Mouse (Mus musculus): ENCODE measurements around the gene Acoxl. TPM values are rescaled to one million over a fixed set of nuclear protein-coding genes. Genes with fewer than 3 reads are reported as not detected.

Gene Acoxl
- polyA plus RNA-seq, 1 experiment from 2014 or later, result not detected

GRCm38 (mm10) chr2:127906973-127907678 lies 68.5 kb downstream of the Acoxl start:
- Histone ChIP-seq H3K4me3 (no peak overlapping the region), H3K9ac (no peak overlapping the region), H3K27ac (no peak overlapping the region), H3K4me1 (peaks cover 9% of the 10 kb centered on the region), H3K27me3 (no peaks in the 10 kb centered on the region), H3K4me2 (no peak overlapping the region), H3K9me3 (replicated peaks) (no peaks in the 10 kb centered on the region), H3K36me3 (ENCODE audit: poor library complexity, severe bottlenecking) (no peaks in the 10 kb centered on the region)
- 46% methylated on average over 6 of the region's 6 CpGs for WGBS
- ATAC-seq, result no peak

- Histone ChIP-seq H3K4me1 (peaks cover 9% of the 10 kb centered on the region), H3K4me2 (no peak overlapping the region), H3K27ac (no peak overlapping the region), H3K36me3 (ENCODE audit: poor library complexity, severe bottlenecking) (no peaks in the 10 kb centered on the region), H3K9ac (no peak overlapping the region), H3K4me3 (no peak overlapping the region), H3K9me3 (replicated peaks) (no peaks in the 10 kb centered on the region), H3K27me3 (no peaks in the 10 kb centered on the region)
- 5% methylated on average over 1 of the region's 1 CpGs for WGBS
- ATAC-seq, result no peak
These were observed 69.0 kb downstream of the Acoxl start for GRCm38 (mm10) chr2:127907679-127908042.

GRCm38 (mm10) chr2:127908881-127909280 lies 70.2 kb downstream of the Acoxl start:
- Histone ChIP-seq H3K27ac (no peak overlapping the region), H3K4me3 (no peak overlapping the region), H3K9ac (no peak overlapping the region), H3K27me3 (no peaks in the 10 kb centered on the region), H3K9me3 (replicated peaks) (no peaks in the 10 kb centered on the region), H3K4me1 (peaks cover 9% of the 10 kb centered on the region), H3K36me3 (ENCODE audit: poor library complexity, severe bottlenecking) (no peaks in the 10 kb centered on the region), H3K4me2 (no peak overlapping the region)
- no peak for ATAC-seq
- WGBS, result 57% methylated on average over 7 of the region's 7 CpGs

DNA sequence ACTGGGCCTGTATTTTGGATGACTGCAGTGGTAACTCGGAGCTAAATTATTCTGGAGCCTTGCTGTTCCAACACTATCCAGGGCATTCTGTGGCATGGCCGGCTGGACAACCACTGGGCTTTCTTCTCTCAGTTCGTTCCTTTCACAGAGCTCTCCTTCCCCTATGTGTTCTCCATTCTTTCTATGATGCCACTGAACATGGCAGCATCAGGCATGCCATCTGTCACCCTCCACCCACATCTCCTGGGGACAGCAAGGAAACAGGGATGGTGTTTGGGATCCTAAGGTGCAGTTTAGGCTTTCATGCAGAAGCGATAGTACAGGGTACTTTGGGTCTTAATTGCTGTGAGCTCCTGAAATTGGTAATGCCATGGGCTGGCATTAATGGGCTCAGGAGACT lies 71.1 kb downstream of the Acoxl start:
- Histone ChIP-seq H3K27me3 (no peaks in the 10 kb centered on the region), H3K36me3 (ENCODE audit: poor library complexity, severe bottlenecking) (no peaks in the 10 kb centered on the region), H3K4me3 (no peak overlapping the region), H3K27ac (no peak overlapping the region), H3K9ac (no peak overlapping the region), H3K4me1 (peaks cover 9% of the 10 kb centered on the region), H3K4me2 (no peak overlapping the region), H3K9me3 (replicated peaks) (no peaks in the 10 kb centered on the region)
- ATAC-seq, result no peak
- 82% methylated on average over 4 of the region's 4 CpGs for WGBS

DNA sequence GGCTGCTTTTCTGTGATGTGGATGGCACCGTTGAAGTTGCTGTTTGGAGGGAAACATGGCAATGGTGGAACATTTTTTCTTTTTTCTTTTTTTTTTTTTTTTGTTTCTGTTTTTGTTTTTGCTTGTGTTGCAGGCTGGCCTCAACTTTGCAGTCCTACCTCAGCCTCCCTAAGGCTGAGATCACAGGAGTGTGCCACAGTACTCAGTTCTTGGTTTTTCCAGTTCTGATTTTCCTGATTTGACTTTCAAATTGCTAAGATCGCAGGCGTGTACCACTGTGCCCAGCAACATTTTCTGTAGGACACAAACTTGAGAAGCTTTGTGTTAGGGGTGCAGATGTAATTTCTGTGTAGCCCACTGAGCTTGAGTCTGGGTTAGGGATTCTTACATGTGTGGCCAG lies 72.9 kb downstream of the Acoxl start:
- no peak overlapping the region for H3K27ac ChIP-seq
- 93% methylated on average over 3 of the region's 3 CpGs for WGBS
- no peaks in the 10 kb centered on the region for H3K9me3 ChIP-seq (replicated peaks)
- no peak for ATAC-seq
- no peaks in the 10 kb centered on the region for H3K36me3 ChIP-seq (ENCODE audit: poor library complexity, severe bottlenecking)
- no peaks in the 10 kb centered on the region for H3K27me3 ChIP-seq
- H3K4me1 ChIP-seq, result peaks cover 9% of the 10 kb centered on the region
- H3K4me2 ChIP-seq, result no peak overlapping the region
- no peak overlapping the region for H3K9ac ChIP-seq
- H3K4me3 ChIP-seq, result no peak overlapping the region

DNA sequence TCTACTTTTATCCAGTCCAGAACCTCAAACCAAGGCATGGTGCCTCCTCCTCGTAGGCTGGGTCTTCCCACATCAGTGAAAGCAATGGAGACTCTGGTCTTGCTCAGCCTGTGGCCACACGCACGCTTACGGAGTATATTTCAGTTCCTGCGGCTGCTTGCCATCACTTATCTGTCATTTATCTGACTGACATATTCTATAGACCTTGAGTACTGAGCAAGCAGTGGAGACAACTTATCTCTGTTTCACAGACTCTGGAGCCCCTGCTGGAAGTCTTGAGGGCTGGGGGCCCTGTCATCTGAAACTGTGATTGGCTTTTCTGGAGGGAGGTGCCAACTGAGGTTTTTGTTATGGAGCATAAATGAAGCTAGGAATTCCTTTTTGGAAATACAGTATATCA lies 75.4 kb downstream of the Acoxl start:
- H3K4me3 ChIP-seq, result no peak overlapping the region
- H3K4me2 ChIP-seq, result no peak overlapping the region
- no peaks in the 10 kb centered on the region for H3K36me3 ChIP-seq (ENCODE audit: poor library complexity, severe bottlenecking)
- no peak for ATAC-seq
- no peak overlapping the region for H3K9ac ChIP-seq
- no peaks in the 10 kb centered on the region for H3K9me3 ChIP-seq (replicated peaks)
- WGBS, result 84% methylated on average over 5 of the region's 5 CpGs
- no peak overlapping the region for H3K27ac ChIP-seq
- no peaks in the 10 kb centered on the region for H3K27me3 ChIP-seq
- H3K4me1 ChIP-seq, result no peaks in the 10 kb centered on the region

DNA sequence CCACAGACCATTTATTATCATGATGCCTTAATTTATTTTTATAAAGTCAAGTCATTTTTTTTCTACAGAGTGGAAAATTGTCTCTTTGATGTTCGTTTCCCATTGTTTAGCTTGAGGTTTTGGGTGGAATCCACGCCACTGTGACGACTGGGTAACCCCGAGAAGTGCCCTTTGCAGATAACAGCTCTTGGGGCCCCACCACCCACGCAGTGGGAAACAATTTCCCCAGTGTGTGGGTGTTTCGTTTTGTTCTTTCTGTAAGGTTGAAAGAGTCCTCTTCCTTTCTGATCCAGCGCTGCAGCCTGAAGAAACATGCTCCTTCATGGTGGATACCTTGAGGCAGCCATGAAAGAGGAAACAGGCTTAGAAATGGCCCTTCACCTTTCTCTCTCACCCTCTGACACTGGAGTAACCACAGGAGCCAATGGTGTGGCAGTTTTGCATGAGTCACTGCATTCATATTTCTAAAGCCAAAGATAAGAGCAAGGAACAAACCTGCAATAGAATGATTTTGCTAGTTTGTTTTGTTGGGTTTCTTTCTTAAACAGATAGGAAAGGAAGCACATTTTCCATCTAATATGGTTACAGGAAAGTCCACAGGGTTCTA lies 78.2 kb downstream of the Acoxl start:
- no peak overlapping the region for H3K27ac ChIP-seq
- H3K4me2 ChIP-seq, result no peak overlapping the region
- no peak overlapping the region for H3K9ac ChIP-seq
- H3K27me3 ChIP-seq, result no peaks in the 10 kb centered on the region
- no peak for ATAC-seq
- H3K36me3 ChIP-seq (ENCODE audit: poor library complexity, severe bottlenecking), result no peaks in the 10 kb centered on the region
- no peak overlapping the region for H3K4me3 ChIP-seq
- 80% methylated on average over 7 of the region's 7 CpGs for WGBS
- H3K4me1 ChIP-seq, result no peaks in the 10 kb centered on the region
- H3K9me3 ChIP-seq (replicated peaks), result no peaks in the 10 kb centered on the region

GRCm38 (mm10) chr2:127919740-127920139 lies 81.1 kb downstream of the Acoxl start:
- Histone ChIP-seq H3K9ac (no peak overlapping the region), H3K9me3 (replicated peaks) (no peaks in the 10 kb centered on the region), H3K4me1 (no peaks in the 10 kb centered on the region), H3K36me3 (ENCODE audit: poor library complexity, severe bottlenecking) (no peaks in the 10 kb centered on the region), H3K4me2 (no peak overlapping the region), H3K27ac (no peak overlapping the region), H3K27me3 (no peaks in the 10 kb centered on the region), H3K4me3 (no peak overlapping the region)
- no peak for ATAC-seq
- 93% methylated on average over 1 of the region's 1 CpGs for WGBS

DNA sequence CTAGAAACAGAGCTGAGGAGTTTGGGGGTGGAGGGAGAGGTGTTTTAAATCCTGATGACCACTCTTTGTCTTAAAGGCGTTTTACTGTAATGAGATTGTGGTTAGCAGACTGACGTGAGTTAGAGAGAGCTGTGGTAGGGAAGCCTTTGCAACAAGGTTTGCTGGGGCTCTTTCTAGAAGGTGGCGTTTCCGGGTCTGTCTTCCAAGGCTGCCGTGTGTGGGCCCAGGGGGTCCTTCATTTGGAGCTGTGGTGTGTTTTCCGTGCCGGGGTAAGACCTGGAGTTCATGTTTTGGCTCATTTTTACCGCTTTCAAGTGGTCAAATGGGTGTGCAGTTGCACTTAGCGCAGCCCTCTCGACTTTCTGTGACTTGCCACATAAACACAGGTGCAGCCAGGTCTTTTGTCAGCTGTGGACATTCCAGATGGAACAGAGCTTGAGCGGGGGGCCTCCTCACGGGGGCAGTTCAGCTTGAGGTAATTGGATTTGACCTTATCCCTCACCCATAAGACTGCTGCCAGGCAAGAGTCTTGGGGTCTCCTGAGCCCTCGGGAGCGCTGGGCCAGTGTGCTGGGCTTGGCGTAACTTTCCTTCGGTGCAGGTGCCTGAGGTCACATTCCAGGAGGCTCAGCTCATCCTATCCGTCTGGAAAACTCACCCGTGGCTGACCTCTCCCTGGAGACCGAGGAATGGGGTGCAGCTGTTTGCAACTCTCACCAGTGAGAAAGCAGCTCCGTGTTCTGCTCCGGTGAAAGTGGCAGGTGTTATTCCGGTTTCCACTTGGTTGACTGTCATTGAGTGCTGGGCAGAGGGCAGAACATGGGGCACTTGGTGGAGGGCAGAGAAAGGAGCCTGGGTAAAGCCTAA lies 83.6 kb downstream of the Acoxl start:
- WGBS, result 70% methylated on average over 22 of the region's 22 CpGs
- Histone ChIP-seq H3K4me1 (no peaks in the 10 kb centered on the region), H3K36me3 (ENCODE audit: poor library complexity, severe bottlenecking) (no peaks in the 10 kb centered on the region), H3K4me3 (no peak overlapping the region), H3K27ac (no peak overlapping the region), H3K4me2 (no peak overlapping the region), H3K9ac (no peak overlapping the region), H3K9me3 (replicated peaks) (no peaks in the 10 kb centered on the region), H3K27me3 (no peaks in the 10 kb centered on the region)
- ATAC-seq, result no peak

DNA sequence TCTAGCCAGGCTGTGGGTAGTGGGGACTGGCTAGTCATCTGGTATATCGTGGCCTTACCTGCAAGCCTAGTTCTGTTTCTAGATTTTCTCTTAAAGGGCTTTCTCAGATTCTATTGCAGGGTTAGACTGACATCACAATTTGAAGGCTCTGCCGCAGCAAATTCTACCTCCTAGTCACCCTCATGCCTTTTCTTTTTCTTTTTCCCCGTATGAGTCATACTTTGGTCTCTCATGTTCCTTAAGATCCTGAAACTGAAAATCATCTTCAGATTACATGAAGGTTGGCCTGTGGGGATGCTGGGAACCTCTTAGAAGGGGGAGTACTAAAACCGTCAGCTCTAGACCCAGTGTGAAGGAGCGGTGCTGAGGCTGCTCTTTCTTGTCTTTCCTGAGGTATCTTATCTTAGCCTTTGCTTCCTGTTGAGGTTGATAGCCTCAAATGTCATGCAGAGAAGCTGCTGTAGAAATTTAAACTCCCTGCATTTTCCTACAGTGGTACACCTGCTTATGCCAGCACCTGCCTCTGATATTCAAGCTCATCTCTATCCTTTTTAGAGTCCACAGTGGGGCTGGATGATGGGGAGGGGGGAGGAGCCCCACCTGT lies 84.5 kb downstream of the Acoxl start:
- no peak overlapping the region for H3K4me3 ChIP-seq
- H3K4me1 ChIP-seq, result peaks cover 8% of the 10 kb centered on the region
- H3K27ac ChIP-seq, result no peak overlapping the region
- H3K36me3 ChIP-seq (ENCODE audit: poor library complexity, severe bottlenecking), result no peaks in the 10 kb centered on the region
- H3K27me3 ChIP-seq, result no peaks in the 10 kb centered on the region
- no peak overlapping the region for H3K9ac ChIP-seq
- WGBS, result 83% methylated on average over 5 of the region's 5 CpGs
- ATAC-seq, result no peak
- no peak overlapping the region for H3K4me2 ChIP-seq
- H3K9me3 ChIP-seq (replicated peaks), result no peaks in the 10 kb centered on the region

GRCm38 (mm10) chr2:127926679-127927324 lies 88.1 kb downstream of the Acoxl start:
- Histone ChIP-seq H3K36me3 (ENCODE audit: poor library complexity, severe bottlenecking) (no peaks in the 10 kb centered on the region), H3K27ac (no peak overlapping the region), H3K4me3 (no peak overlapping the region), H3K4me1 (peaks cover 16% of the 10 kb centered on the region), H3K9ac (no peak overlapping the region), H3K9me3 (replicated peaks) (no peaks in the 10 kb centered on the region), H3K27me3 (no peaks in the 10 kb centered on the region), H3K4me2 (no peak overlapping the region)
- 68% methylated on average over 9 of the region's 9 CpGs for WGBS
- ATAC-seq, result no peak
